Mouse (Mus musculus): Measurements from ENCODE around the gene Ehd3.

Gene Ehd3

GRCm38 (mm10) chr17:73803521-73804184 is at the start of gene Ehd3:
TSS of gene Ehd3 (plus strand) at chr17:73804134.
- in situ Hi-C loops (cut with MboI, MseI): no loop called here

GRCm38 (mm10) chr17:73770964-73771363 is 33.0 kb upstream of the Ehd3 start:
- in situ Hi-C loops (cut with MboI, MseI): no loop called here

- in situ Hi-C loops (cut with MboI, MseI): no loop called here
Observed at GRCm38 (mm10) chr17:73786642-73787311, 17.2 kb upstream of the Ehd3 start.

- in situ Hi-C loops (cut with MboI, MseI): no loop called here
Observed at GRCm38 (mm10) chr17:73790284-73791020, 13.5 kb upstream of the Ehd3 start.

GRCm38 (mm10) chr17:73796789-73797188 is 7.1 kb upstream of the Ehd3 start:
- in situ Hi-C loops (cut with MboI, MseI): no loop called here

GRCm38 (mm10) chr17:73797706-73798105 is 6.2 kb upstream of the Ehd3 start:
- in situ Hi-C loops (cut with MboI, MseI): no loop called here

- in situ Hi-C loops (cut with MboI, MseI): no loop called here
Observed at GRCm38 (mm10) chr17:73804592-73805271, 798 bp downstream of the Ehd3 start.

GRCm38 (mm10) chr17:73806331-73806730 is 2.4 kb downstream of the Ehd3 start:
- in situ Hi-C loops (cut with MboI, MseI): no loop called here

- in situ Hi-C loops (cut with MboI, MseI): no loop called here
Observed at GRCm38 (mm10) chr17:73807211-73807610, 3.3 kb downstream of the Ehd3 start.

- in situ Hi-C loops (cut with MboI, MseI): no loop called here
Observed at GRCm38 (mm10) chr17:73808431-73808830, 4.5 kb downstream of the Ehd3 start.

- in situ Hi-C loops (cut with MboI, MseI): loop anchor here in 1 of 2 experiments (5.0 kb wide), 1 partner anchor 72 kb away; no protein-coding TSS in a partner anchor
Observed at GRCm38 (mm10) chr17:73810801-73811200, 6.9 kb downstream of the Ehd3 start.

GRCm38 (mm10) chr17:73811566-73811965 is 7.6 kb downstream of the Ehd3 start:
- in situ Hi-C loops (cut with MboI, MseI): loop anchor here in 1 of 2 experiments (5.0 kb wide), 1 partner anchor 71 kb away; no protein-coding TSS in a partner anchor

GRCm38 (mm10) chr17:73813031-73813660 is 9.2 kb downstream of the Ehd3 start:
- in situ Hi-C loops (cut with MboI, MseI): loop anchor here in 1 of 2 experiments (5.0 kb wide), 1 partner anchor 69 kb away; no protein-coding TSS in a partner anchor

- in situ Hi-C loops (cut with MboI, MseI): loop anchor here in 1 of 2 experiments (5.0 kb wide), 1 partner anchor 68 kb away; no protein-coding TSS in a partner anchor
Observed at GRCm38 (mm10) chr17:73814500-73815190, 10.7 kb downstream of the Ehd3 start.

- in situ Hi-C loops (cut with MboI, MseI): no loop called here
Observed at GRCm38 (mm10) chr17:73817697-73818380, 13.9 kb downstream of the Ehd3 start.

- in situ Hi-C loops (cut with MboI, MseI): no loop called here
Observed at GRCm38 (mm10) chr17:73818936-73819335, 15.0 kb downstream of the Ehd3 start.

GRCm38 (mm10) chr17:73820726-73821125 is 16.8 kb downstream of the Ehd3 start:
- in situ Hi-C loops (cut with MboI, MseI): no loop called here

- in situ Hi-C loops (cut with MboI, MseI): no loop called here
Observed at GRCm38 (mm10) chr17:73822255-73822654, 18.3 kb downstream of the Ehd3 start.

GRCm38 (mm10) chr17:73823121-73824021 is 19.4 kb downstream of the Ehd3 start:
- in situ Hi-C loops (cut with MboI, MseI): no loop called here

All from T-helper 17 cell (primary cell).